Mouse (Mus musculus) kidney, postnatal 0 days (tissue): Measurements from ENCODE around the gene Fam129b. TPM values are rescaled to one million over a fixed set of nuclear protein-coding genes. Genes with fewer than 3 reads are reported as not detected.
A peak's percentile ranks its signal among the peaks of the same experiment; 100 is the strongest.

ENCODE experiments used
- ATAC-seq: fragments of 200-750 bp; cut with Nextera tagmentation; replicated peaks from 2 replicates; pipeline ENCODE4 v1.8.0; 2017; ENCODE audit warnings: low read depth, moderate number of reproducible peaks, moderate TSS enrichment, moderate library complexity; ENCODE audit not compliant: low FRiP score
- DNase-seq: peaks from one replicate; pipeline ENCODE4 v3.0.0-alpha.2; 2016; ENCODE audit warnings: low spot score
- H3K27ac ChIP-seq: fragments of 300-500 bp; sonication (generic); 2 replicates; pipeline ENCODE4 v1.5.1; 2014; ENCODE audit warnings: mild to moderate bottlenecking
- H3K27me3 ChIP-seq: fragments of 300-500 bp; sonication (generic); 2 replicates; pipeline ENCODE4 v1.6.1; 2014; ENCODE audit warnings: low read length, mixed read lengths; ENCODE audit not compliant: insufficient read depth
- H3K36me3 ChIP-seq: fragments of 300-500 bp; sonication (generic); 2 replicates; pipeline ENCODE4 v1.6.1; 2014; ENCODE audit warnings: low read length, mixed read lengths; ENCODE audit not compliant: insufficient read depth
- H3K4me1 ChIP-seq: fragments of 300-500 bp; sonication (generic); replicated peaks from 2 replicates; pipeline ENCODE4 v1.6.1; 2014; ENCODE audit warnings: antibody characterized with exemption, low read length, mixed read lengths; ENCODE audit not compliant: insufficient read depth
- H3K4me2 ChIP-seq: fragments of 300-500 bp; sonication (generic); 2 replicates; pipeline ENCODE4 v1.6.1; 2014; ENCODE audit warnings: mild to moderate bottlenecking, low read length, moderate library complexity, mixed read lengths
- H3K4me3 ChIP-seq: fragments of 300-500 bp; sonication (generic); replicated peaks from 2 replicates; pipeline ENCODE4 v1.5.1; 2014; ENCODE audit warnings: low read depth, low read length
- H3K9ac ChIP-seq: fragments of 300-500 bp; sonication (generic); 2 replicates; pipeline ENCODE4 v1.6.1; 2014; ENCODE audit warnings: low read depth, low read length
- H3K9me3 ChIP-seq: fragments of 300-500 bp; sonication (generic); replicated peaks from 2 replicates; pipeline ENCODE4 v1.6.1; 2016; ENCODE audit warnings: low read length, inconsistent platforms, mixed read lengths
- CTCF ChIP-seq: IDR thresholded peaks from 2 replicates; pipeline ENCODE4 v1.5.1; 2016; ENCODE audit warnings: antibody characterized with exemption, low read depth, mild to moderate bottlenecking, moderate library complexity
- WGBS: fragments of 180-500 bp; shearing (Covaris S2); extraction: QIAGEN DNeasy Blood & Tissue Kit; methylation state at CpG from one replicate; pipeline ENCODE4 v1.1.7; 2014; 5-methylcytosine and 5-hydroxymethylcytosine counted together
- polyA plus RNA-seq: library from polyadenylated mRNA; unstranded; fragments of >200 nt; fragmentation: Nextera tagmentation; extraction: Ambion mirVana; gene quantifications from 2 replicates; pipeline ENCODE4 v1.2.1, GENCODE M21; 2015

Fam129b gene
- polyA plus RNA-seq, 1 experiment from 2014 or later = 42.2 TPM

DNA sequence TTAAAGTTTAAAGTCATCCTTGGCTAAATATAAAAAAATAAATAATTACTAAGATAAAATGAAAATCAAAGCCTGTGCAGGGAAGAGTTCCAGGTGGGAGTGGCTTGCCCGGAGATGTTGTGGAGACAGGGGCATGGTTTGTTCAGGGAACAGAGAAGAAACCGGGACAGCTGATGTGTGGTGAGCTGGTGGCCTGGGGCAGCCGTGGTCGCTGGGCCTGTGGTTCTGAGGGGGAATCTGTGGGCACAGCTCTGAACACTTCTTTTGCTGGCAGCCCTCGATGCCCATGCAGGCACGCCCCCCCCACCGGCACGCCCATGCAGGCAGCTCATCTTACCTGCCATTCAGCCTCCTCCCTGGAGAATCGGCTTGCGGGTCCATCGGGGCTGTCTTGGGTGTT lies 71.5 kb downstream of the Fam129b start:
- 0 out of 2 replicates have a peak overlapping the region, but pooled peaks have one; percentile 8 for H3K9ac ChIP-seq
- H3K27ac ChIP-seq = no peak overlapping the region
- no peak overlapping the region for H3K4me3 ChIP-seq
- H3K4me1 ChIP-seq = no peaks in the 10 kb centered on the region
- WGBS = 89% methylated on average over 11 of the region's 11 CpGs
- no peak for TF ChIP-seq CTCF
- DNase-seq (no peak), ATAC-seq (no peak)
- H3K9me3 ChIP-seq = no peaks in the 10 kb centered on the region
- no peak overlapping the region for H3K4me2 ChIP-seq
- H3K27me3 ChIP-seq = no peaks in the 10 kb centered on the region
- peaks cover 22% of the 10 kb centered on the region; the same call in 1 of the 2 replicates for H3K36me3 ChIP-seq

- no peaks in the 10 kb centered on the region for H3K9me3 ChIP-seq
- H3K36me3 ChIP-seq = peaks cover 24% of the 10 kb centered on the region
- H3K4me1 ChIP-seq = no peaks in the 10 kb centered on the region
- H3K27ac ChIP-seq = no peak overlapping the region
- peak; percentile 30; the same call in 1 of the 2 replicates for TF ChIP-seq CTCF
- DNase-seq (no peak), ATAC-seq (no peak)
- WGBS = 94% methylated on average over 2 of the region's 2 CpGs
- H3K9ac ChIP-seq = no peak overlapping the region
- H3K4me3 ChIP-seq = no peak overlapping the region
- no peak overlapping the region for H3K4me2 ChIP-seq
- no peaks in the 10 kb centered on the region for H3K27me3 ChIP-seq
Observed at GRCm38 (mm10) chr2:32954581-32954980, 78.7 kb downstream of the Fam129b start.

GRCm38 (mm10) chr2:32957344-32957743 lies 81.4 kb downstream of the Fam129b start:
- TF ChIP-seq CTCF = peak; percentile 48
- peak; percentile 44 for DNase-seq
- peaks cover 8% of the 10 kb centered on the region; the same call in 1 of the 2 replicates for H3K4me1 ChIP-seq
- H3K9ac ChIP-seq = no peak overlapping the region
- ATAC-seq = no peak
- no peaks in the 10 kb centered on the region for H3K27me3 ChIP-seq
- no peak overlapping the region for H3K4me2 ChIP-seq
- H3K4me3 ChIP-seq = no peak overlapping the region
- no peaks in the 10 kb centered on the region for H3K9me3 ChIP-seq
- 47% methylated on average over 8 of the region's 8 CpGs for WGBS
- H3K36me3 ChIP-seq = peaks cover 23% of the 10 kb centered on the region
- no peak overlapping the region for H3K27ac ChIP-seq

DNA sequence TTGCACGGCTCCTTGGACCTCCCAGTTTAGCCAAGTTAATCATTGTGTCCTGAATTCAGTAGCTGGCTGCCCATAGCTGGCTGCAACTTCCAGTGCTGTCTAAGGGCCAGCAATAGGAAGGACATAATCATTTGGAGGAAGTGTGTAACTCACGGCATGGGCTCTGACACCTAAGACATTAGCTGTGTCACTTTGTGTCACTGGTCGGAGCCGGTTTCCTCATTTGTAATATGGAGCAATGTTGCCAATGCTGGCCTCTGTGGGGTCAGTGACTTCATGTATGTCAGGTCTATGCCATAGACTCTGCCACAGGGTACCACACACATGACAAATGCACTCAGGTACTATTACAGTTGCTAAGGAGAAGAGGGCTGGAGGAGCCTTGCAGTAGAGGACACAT lies 84.4 kb downstream of the Fam129b start:
- Histone ChIP-seq H3K9me3 (no peaks in the 10 kb centered on the region), H3K4me3 (no peak overlapping the region), H3K9ac (no peak overlapping the region), H3K4me1 (peaks cover 8% of the 10 kb centered on the region), H3K27ac (no peak overlapping the region), H3K36me3 (peaks cover 28% of the 10 kb centered on the region; the same call in 1 of the 2 replicates), H3K27me3 (no peaks in the 10 kb centered on the region), H3K4me2 (peak overlapping the region; percentile 72)
- DNase-seq (no peak), ATAC-seq (no peak)
- TF ChIP-seq CTCF = no peak
- WGBS = 75% methylated on average over 4 of the region's 4 CpGs

DNA sequence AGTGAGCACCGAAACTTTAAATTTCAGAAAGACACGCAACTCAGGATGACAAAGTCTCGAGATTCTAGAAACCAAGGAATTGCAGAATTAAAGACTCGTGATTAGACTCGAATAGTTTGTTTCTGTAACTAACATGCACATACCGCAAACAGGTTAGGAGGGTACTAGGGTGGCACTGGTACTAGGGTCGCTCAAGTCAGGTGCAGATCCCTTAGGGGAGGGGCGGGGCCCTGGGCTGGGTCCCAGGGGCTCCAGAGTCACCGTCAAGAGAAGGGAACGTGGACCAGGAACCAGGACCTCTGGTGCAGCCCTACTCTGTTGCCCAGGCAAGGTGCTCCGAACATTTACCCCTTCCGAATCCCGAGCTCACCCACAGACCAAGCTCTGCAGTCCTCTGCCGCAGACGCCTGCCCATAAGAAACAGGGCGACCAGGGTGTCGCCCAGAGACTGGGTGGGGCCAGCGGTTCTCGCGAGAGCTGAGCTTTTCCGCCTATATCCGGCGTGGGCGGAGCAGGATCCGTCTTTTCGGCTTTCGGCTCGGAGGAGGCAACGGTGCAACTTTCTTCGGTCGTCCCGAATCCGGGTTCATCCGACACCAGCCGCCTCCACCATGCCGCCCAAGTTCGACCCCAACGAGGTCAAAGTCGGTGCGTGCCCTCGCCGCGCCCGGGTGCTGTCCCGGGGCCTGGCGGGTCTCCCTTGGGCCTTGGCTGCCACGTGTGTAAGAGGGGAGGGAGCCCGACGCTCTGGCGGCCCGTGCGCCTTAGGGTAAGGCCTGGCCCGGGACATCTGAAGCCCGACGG lies 85.5 kb downstream of the Fam129b start, which contains the start of the genes Rpl12 and Lrsam1:
Gene Rpl12, plus strand, starts transcription at position 368 of the 804 bp plus-strand sequence.
Gene Lrsam1, minus strand, starts transcription at position 423 of the 804 bp plus-strand sequence.
- peak within 1 kb of the TSS; percentile 70 for H3K4me3 ChIP-seq
- peak within 1 kb of the TSS; percentile 92 for H3K9ac ChIP-seq
- WGBS = 2% methylated on average over 55 of the region's 55 CpGs
- H3K4me2 ChIP-seq = peak within 1 kb of the TSS; percentile 72
- peaks cover 20% of the 10 kb centered on the region; the same call in 1 of the 2 replicates for H3K36me3 ChIP-seq
- no peaks in the 10 kb centered on the region for H3K27me3 ChIP-seq
- peaks cover 8% of the 10 kb centered on the region for H3K4me1 ChIP-seq
- ATAC-seq = peak; percentile 90
- TF ChIP-seq CTCF = no peak
- H3K9me3 ChIP-seq = no peaks in the 10 kb centered on the region
- peak within 1 kb of the TSS; percentile 90 for H3K27ac ChIP-seq
- peak; percentile 96 for DNase-seq

DNA sequence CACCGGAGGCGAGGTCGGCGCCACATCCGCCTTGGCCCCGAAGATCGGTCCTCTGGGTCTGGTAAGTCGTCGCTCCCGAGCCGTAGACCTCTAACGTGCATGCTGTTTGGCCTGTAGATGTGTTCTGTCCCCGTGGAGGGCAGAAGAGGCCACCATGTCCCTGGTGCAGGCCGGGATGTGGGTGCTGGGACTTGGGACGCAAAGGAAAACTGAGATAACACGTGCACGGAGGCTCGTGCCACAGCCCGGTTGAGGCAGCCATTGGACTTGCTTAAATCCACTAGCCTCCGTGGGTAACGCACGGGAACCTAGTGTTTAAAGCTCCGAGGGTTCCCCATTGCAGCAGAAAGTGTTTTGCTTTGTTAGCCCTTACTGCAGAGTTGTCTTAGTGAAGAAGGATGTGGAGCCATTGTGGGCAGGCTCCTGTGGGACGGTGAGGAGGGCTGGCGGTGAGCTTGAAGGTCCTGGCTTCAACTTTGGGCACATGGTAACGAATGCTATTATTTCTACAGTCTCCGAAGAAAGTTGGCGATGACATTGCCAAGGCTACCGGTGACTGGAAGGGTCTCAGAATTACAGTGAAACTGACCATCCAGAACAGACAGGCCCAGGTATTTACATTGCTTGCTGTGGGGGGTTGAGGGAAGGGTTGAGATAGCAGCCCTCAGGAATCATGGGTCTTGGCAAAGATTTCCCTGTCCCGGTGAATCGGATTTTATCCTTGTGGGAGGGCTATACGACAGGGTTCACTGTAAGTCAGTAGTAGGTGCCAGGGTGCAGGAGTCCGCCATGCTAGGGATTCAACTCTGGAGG lies 86.4 kb downstream of the Fam129b start:
- H3K27me3 ChIP-seq = no peaks in the 10 kb centered on the region
- H3K27ac ChIP-seq = peak overlapping the region; percentile 90
- no peaks in the 10 kb centered on the region for H3K9me3 ChIP-seq
- ATAC-seq (no peak), DNase-seq (no peak)
- H3K9ac ChIP-seq = peak overlapping the region; percentile 92
- H3K36me3 ChIP-seq = peaks cover 20% of the 10 kb centered on the region; the same call in 1 of the 2 replicates
- peak overlapping the region; percentile 72 for H3K4me2 ChIP-seq
- peaks cover 8% of the 10 kb centered on the region for H3K4me1 ChIP-seq
- under 1% methylated on average over 33 of the region's 33 CpGs for WGBS
- no peak for TF ChIP-seq CTCF
- peak overlapping the region; percentile 70 for H3K4me3 ChIP-seq
